Mouse (Mus musculus) embryonic facial prominence, embryonic 12.5 days (tissue): ENCODE measurements around the gene Cep57. TPM values are rescaled to one million over a fixed set of nuclear protein-coding genes. Genes with fewer than 3 reads are reported as not detected.
A peak's percentile ranks its signal among the peaks of the same experiment; 100 is the strongest.

Experiments used
- ATAC-seq: fragments of 200-750 bp; cut with Nextera tagmentation; 2 replicates; pipeline ENCODE4 v1.8.0; 2017; ENCODE audit not compliant: insufficient number of reproducible peaks, insufficient read depth, low FRiP score, low TSS enrichment
- H3K27ac ChIP-seq: fragments of 300-500 bp; sonication (generic); 2 replicates; pipeline ENCODE4 v1.5.1; 2016; ENCODE audit warnings: mild to moderate bottlenecking
- H3K27me3 ChIP-seq: fragments of 300-500 bp; sonication (generic); 2 replicates; pipeline ENCODE4 v1.6.1; 2016; ENCODE audit warnings: mild to moderate bottlenecking, moderate library complexity
- H3K36me3 ChIP-seq: fragments of 300-500 bp; sonication (generic); 2 replicates; pipeline ENCODE4 v1.6.1; 2016; ENCODE audit warnings: mild to moderate bottlenecking
- H3K4me1 ChIP-seq: fragments of 300-500 bp; sonication (generic); 2 replicates; pipeline ENCODE4 v1.6.1; 2016
- H3K4me2 ChIP-seq: fragments of 300-500 bp; sonication (generic); replicated peaks from 2 replicates; pipeline ENCODE4 v1.6.1; 2016; ENCODE audit warnings: mild to moderate bottlenecking, moderate library complexity
- H3K4me3 ChIP-seq: fragments of 300-500 bp; sonication (generic); 2 replicates; pipeline ENCODE4 v1.5.1; 2016; ENCODE audit warnings: mild to moderate bottlenecking
- H3K9ac ChIP-seq: fragments of 300-500 bp; sonication (generic); 2 replicates; pipeline ENCODE4 v1.6.1; 2016; ENCODE audit warnings: mild to moderate bottlenecking, moderate library complexity
- H3K9me3 ChIP-seq: fragments of 300-500 bp; sonication (generic); 2 replicates; pipeline ENCODE4 v1.6.1; 2016; ENCODE audit warnings: mild to moderate bottlenecking, moderate library complexity
- WGBS: fragments of 180-500 bp; shearing (Covaris S2); methylation state at CpG from one replicate; pipeline ENCODE4 v1.1.7; 2016; 5-methylcytosine and 5-hydroxymethylcytosine counted together
- polyA plus RNA-seq: library from polyadenylated mRNA; unstranded; fragments of >200 nt; fragmentation: Nextera tagmentation; extraction: Ambion mirVana; gene quantifications from 2 replicates; pipeline ENCODE4 v1.2.1, GENCODE M21; 2016

The Cep57 gene
- polyA plus RNA-seq = 63.1 and 70.2 TPM in 2 replicates

- Histone ChIP-seq H3K9me3 (no peaks in the 10 kb centered on the region), H3K9ac (peak within 1 kb of the TSS; percentile 94), H3K36me3 (peaks cover 25% of the 10 kb centered on the region), H3K4me3 (peak within 1 kb of the TSS; percentile 87), H3K4me1 (peaks cover 20% of the 10 kb centered on the region; the same call in 1 of the 2 replicates), H3K27me3 (no peaks in the 10 kb centered on the region), H3K4me2 (peak within 1 kb of the TSS; percentile 74), H3K27ac (peak within 1 kb of the TSS; percentile 99)
- WGBS = under 1% methylated on average over 44 of the region's 44 CpGs
- peak; percentile 92 for ATAC-seq
Measured at GRCm38 (mm10) chr9:13826832-13827405, at the start of gene Cep57. Gene Cep57, minus strand, starts transcription at chr9:13827107.

GRCm38 (mm10) chr9:13875340-13875739, 48.4 kb upstream of the Cep57 start:
- H3K27me3 ChIP-seq = no peaks in the 10 kb centered on the region
- H3K9me3 ChIP-seq = no peaks in the 10 kb centered on the region
- H3K4me1 ChIP-seq = no peaks in the 10 kb centered on the region
- no peak for ATAC-seq
- no peak overlapping the region for H3K4me3 ChIP-seq
- no peak overlapping the region for H3K4me2 ChIP-seq
- H3K36me3 ChIP-seq = no peaks in the 10 kb centered on the region
- H3K27ac ChIP-seq = no peak overlapping the region
- WGBS = 61% methylated on average over 2 of the region's 2 CpGs
- H3K9ac ChIP-seq = no peak overlapping the region

- H3K4me2 ChIP-seq = no peak overlapping the region
- H3K9ac ChIP-seq = no peak overlapping the region
- no peaks in the 10 kb centered on the region for H3K4me1 ChIP-seq
- H3K9me3 ChIP-seq = no peaks in the 10 kb centered on the region
- H3K36me3 ChIP-seq = no peaks in the 10 kb centered on the region
- 38% methylated on average over 2 of the region's 2 CpGs for WGBS
- H3K27me3 ChIP-seq = no peaks in the 10 kb centered on the region
- H3K27ac ChIP-seq = no peak overlapping the region
- no peak for ATAC-seq
- H3K4me3 ChIP-seq = no peak overlapping the region
Measured at GRCm38 (mm10) chr9:13874359-13874758, 47.5 kb upstream of the Cep57 start.

- Histone ChIP-seq H3K4me2 (no peak overlapping the region), H3K36me3 (no peaks in the 10 kb centered on the region), H3K27me3 (no peaks in the 10 kb centered on the region), H3K4me3 (no peak overlapping the region), H3K27ac (no peak overlapping the region), H3K9me3 (no peaks in the 10 kb centered on the region), H3K4me1 (no peaks in the 10 kb centered on the region), H3K9ac (no peak overlapping the region)
- 87% methylated on average over 7 of the region's 7 CpGs for WGBS
- no peak for ATAC-seq
Measured at GRCm38 (mm10) chr9:13871631-13872030, 44.7 kb upstream of the Cep57 start.

GRCm38 (mm10) chr9:13867646-13868045, 40.7 kb upstream of the Cep57 start:
- no peak overlapping the region for H3K27ac ChIP-seq
- no peak overlapping the region for H3K9ac ChIP-seq
- no peak for ATAC-seq
- no peak overlapping the region for H3K4me3 ChIP-seq
- H3K27me3 ChIP-seq = no peaks in the 10 kb centered on the region
- no peak overlapping the region for H3K4me2 ChIP-seq
- no peaks in the 10 kb centered on the region for H3K36me3 ChIP-seq
- no peaks in the 10 kb centered on the region for H3K4me1 ChIP-seq
- WGBS = 65% methylated on average over 2 of the region's 2 CpGs
- no peaks in the 10 kb centered on the region for H3K9me3 ChIP-seq

GRCm38 (mm10) chr9:13856777-13857176, 29.9 kb upstream of the Cep57 start:
- Histone ChIP-seq H3K27me3 (no peaks in the 10 kb centered on the region), H3K4me3 (no peak overlapping the region), H3K27ac (no peak overlapping the region), H3K4me2 (no peak overlapping the region), H3K9me3 (no peaks in the 10 kb centered on the region), H3K9ac (no peak overlapping the region), H3K36me3 (no peaks in the 10 kb centered on the region), H3K4me1 (no peaks in the 10 kb centered on the region)
- WGBS = 67% methylated on average over 4 of the region's 4 CpGs
- ATAC-seq = no peak

GRCm38 (mm10) chr9:13856247-13856646, 29.3 kb upstream of the Cep57 start:
- H3K27me3 ChIP-seq = no peaks in the 10 kb centered on the region
- no peaks in the 10 kb centered on the region for H3K4me1 ChIP-seq
- H3K9ac ChIP-seq = no peak overlapping the region
- H3K9me3 ChIP-seq = no peaks in the 10 kb centered on the region
- WGBS = 65% methylated on average over 1 of the region's 1 CpGs
- no peak for ATAC-seq
- no peak overlapping the region for H3K27ac ChIP-seq
- H3K4me3 ChIP-seq = no peak overlapping the region
- no peak overlapping the region for H3K4me2 ChIP-seq
- no peaks in the 10 kb centered on the region for H3K36me3 ChIP-seq

- WGBS = 49% methylated on average over 3 of the region's 3 CpGs
- ATAC-seq = no peak
- H3K27me3 ChIP-seq = no peaks in the 10 kb centered on the region
- no peaks in the 10 kb centered on the region for H3K4me1 ChIP-seq
- H3K36me3 ChIP-seq = no peaks in the 10 kb centered on the region
- no peaks in the 10 kb centered on the region for H3K9me3 ChIP-seq
- no peak overlapping the region for H3K27ac ChIP-seq
- no peak overlapping the region for H3K4me2 ChIP-seq
- no peak overlapping the region for H3K4me3 ChIP-seq
- no peak overlapping the region for H3K9ac ChIP-seq
Measured at GRCm38 (mm10) chr9:13853876-13854275, 27.0 kb upstream of the Cep57 start.

GRCm38 (mm10) chr9:13848481-13849480, 21.9 kb upstream of the Cep57 start:
- Histone ChIP-seq H3K36me3 (peaks cover 17% of the 10 kb centered on the region; the same call in 1 of the 2 replicates), H3K9ac (no peak overlapping the region), H3K4me2 (no peak overlapping the region), H3K27me3 (no peaks in the 10 kb centered on the region), H3K4me1 (no peaks in the 10 kb centered on the region), H3K4me3 (no peak overlapping the region), H3K9me3 (no peaks in the 10 kb centered on the region), H3K27ac (no peak overlapping the region)
- peak; percentile 47; the same call in 1 of the 2 replicates for ATAC-seq
- WGBS = 82% methylated on average over 10 of the region's 10 CpGs

- no peak overlapping the region for H3K4me3 ChIP-seq
- H3K27me3 ChIP-seq = no peaks in the 10 kb centered on the region
- no peak for ATAC-seq
- H3K4me2 ChIP-seq = no peak overlapping the region
- H3K36me3 ChIP-seq = peaks cover 23% of the 10 kb centered on the region; the same call in 1 of the 2 replicates
- no peaks in the 10 kb centered on the region for H3K9me3 ChIP-seq
- 84% methylated on average over 3 of the region's 3 CpGs for WGBS
- H3K27ac ChIP-seq = no peak overlapping the region
- H3K4me1 ChIP-seq = no peaks in the 10 kb centered on the region
- H3K9ac ChIP-seq = no peak overlapping the region
Measured at GRCm38 (mm10) chr9:13847591-13847990, 20.7 kb upstream of the Cep57 start.

- Histone ChIP-seq H3K9me3 (no peaks in the 10 kb centered on the region), H3K36me3 (peaks cover 80% of the 10 kb centered on the region), H3K4me3 (no peak overlapping the region), H3K4me1 (no peaks in the 10 kb centered on the region), H3K9ac (no peak overlapping the region), H3K4me2 (no peak overlapping the region), H3K27me3 (no peaks in the 10 kb centered on the region), H3K27ac (no peak overlapping the region)
- ATAC-seq = no peak
- 92% methylated on average over 2 of the region's 2 CpGs for WGBS
Measured at GRCm38 (mm10) chr9:13836726-13837125, 9.8 kb upstream of the Cep57 start.

- Histone ChIP-seq H3K4me1 (no peaks in the 10 kb centered on the region), H3K4me2 (no peak overlapping the region), H3K36me3 (peaks cover 78% of the 10 kb centered on the region), H3K9me3 (no peaks in the 10 kb centered on the region), H3K27me3 (no peaks in the 10 kb centered on the region), H3K4me3 (no peak overlapping the region), H3K9ac (no peak overlapping the region), H3K27ac (no peak overlapping the region)
- 88% methylated on average over 3 of the region's 3 CpGs for WGBS
- ATAC-seq = no peak
Measured at GRCm38 (mm10) chr9:13835256-13835655, 8.3 kb upstream of the Cep57 start.
